Mouse (Mus musculus) heart, adult 8-10 months (tissue): ENCODE results near the gene Psen1. TPM values are rescaled to one million over a fixed set of nuclear protein-coding genes. Genes with fewer than 3 reads are reported as not detected.

Experiments
- DNase-seq: peaks from one replicate; pipeline ENCODE4 v3.0.0; 2022; ENCODE audit warnings: low spot score
- total RNA-seq, 4 experiments: library from RNA; stranded (reverse); gene quantifications; 2 replicates each; pipeline ENCODE4 v1.2.4; 2022

Psen1 gene
- total RNA-seq, 4 experiments from 2014 or later: 30.1 to 40.0 (median 34.9) TPM

- DNase-seq: no peak
Observed at GRCm38 (mm10) chr12:83775621-83776020, 87.7 kb downstream of the Psen1 start.

DNA sequence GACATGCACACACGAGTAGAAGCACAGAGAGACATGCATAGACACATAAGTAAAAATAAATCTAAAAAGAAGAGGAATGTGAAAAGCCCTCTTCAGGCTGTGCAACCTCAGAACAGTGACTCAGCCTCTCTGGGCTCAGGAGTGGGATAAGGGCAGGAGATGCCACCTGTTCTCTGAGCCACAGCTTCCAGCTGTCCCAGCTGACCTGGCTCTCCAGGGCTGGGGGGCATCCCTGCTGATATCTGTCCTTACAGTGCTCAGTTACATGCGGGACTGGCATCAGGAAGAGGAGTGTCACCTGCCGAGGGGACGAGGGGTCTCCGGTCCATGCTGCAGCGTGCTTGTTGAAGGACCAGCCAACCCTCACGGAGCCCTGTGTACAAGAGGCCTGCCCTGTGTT lies 88.8 kb downstream of the Psen1 start:
- DNase-seq: no peak

DNA sequence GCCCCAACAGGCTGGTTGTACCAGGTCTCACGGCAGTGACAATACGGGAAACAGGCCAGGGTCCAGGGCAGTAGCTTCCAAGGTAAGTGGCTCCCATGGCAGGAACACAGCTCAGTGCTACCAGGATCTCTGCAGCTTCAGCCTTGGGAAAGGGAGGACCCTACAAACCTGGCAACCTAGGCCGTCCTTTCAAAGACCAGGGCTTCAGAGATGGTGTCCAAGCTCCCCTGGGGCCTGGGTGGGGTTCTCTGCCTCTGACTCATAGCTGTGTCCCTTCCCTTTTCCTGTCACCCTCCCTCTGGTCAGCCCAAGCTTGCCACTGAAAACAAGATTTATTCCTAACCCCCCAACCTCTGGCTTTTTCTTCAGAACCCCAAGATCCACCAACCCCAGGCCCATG lies 92.2 kb downstream of the Psen1 start:
- peak; percentile 16 for DNase-seq

GRCm38 (mm10) chr12:83781204-83781603 lies 93.3 kb downstream of the Psen1 start:
- no peak for DNase-seq

DNA sequence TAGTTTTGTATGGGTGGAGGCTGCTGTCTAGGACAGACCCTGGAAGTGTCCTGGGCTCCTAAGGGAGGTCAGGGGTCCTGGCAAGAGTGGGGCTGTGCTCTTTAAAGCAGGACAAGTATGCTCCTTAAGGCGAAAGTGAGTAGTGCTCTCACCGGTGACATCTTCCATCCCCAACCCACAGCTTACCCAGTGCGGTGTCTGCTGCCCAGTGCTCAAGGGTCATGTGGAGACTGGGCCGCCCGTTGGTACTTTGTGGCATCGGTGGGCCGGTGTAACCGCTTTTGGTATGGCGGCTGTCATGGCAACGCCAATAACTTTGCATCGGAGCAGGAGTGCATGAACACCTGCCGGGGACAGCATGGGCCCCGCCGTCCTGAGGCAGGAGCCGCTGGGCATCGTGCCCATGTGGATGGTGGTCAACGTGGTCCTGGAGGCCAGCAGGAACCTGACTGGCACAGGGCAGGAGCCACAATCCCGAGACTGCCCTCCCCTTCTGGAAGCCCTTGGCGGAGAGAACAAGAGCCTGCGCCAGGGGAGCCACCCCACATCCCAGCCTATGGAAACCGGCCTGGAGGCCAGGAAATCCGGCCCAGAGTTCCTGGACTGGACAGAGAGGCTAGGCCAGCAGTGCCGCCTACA lies 93.8 kb downstream of the Psen1 start:
- no peak for DNase-seq

DNA sequence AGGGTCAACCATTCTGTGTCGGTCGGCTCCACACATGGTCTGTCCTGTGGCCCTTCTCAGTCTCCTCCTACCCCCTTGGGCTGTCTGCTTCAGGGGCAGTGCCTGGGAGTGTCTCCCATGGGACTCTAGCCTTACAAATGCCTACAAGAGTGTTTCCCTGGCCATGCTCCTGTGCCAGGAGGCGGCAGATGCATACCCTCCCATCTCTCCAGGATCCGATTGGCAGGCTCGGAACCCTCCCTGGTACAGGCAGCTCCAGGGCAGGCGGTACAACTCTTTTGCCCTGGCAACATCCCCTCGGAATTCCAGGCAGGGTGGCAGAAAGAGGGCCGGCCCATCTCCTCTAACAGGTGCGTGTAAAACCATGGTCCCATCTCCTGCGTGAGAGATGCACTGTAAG lies 94.7 kb downstream of the Psen1 start:
- DNase-seq: no peak

Other genes with a start within 250 kb of the Psen1 start
- 10 to 100 TPM; 16.7 to 21.1 (median 18.0) TPM for gene Dpf3, start 200.4 kb upstream of the Psen1 start, total RNA-seq
- gene Dcaf4, start 167.7 kb upstream of the Psen1 start, total RNA-seq: 10 to 100 TPM; 12.8 to 16.3 (median 14.9) TPM
- 10 to 100 TPM; 12.4 to 16.9 (median 14.4) TPM for gene Zfyve1, start 90.9 kb upstream of the Psen1 start, total RNA-seq
- gene Rbm25, start 56.9 kb upstream of the Psen1 start, total RNA-seq: 10 to 100 TPM; 38.8 to 51.6 (median 44.8) TPM
- 1 to 10 TPM; 3.6 to 7.5 (median 6.5) TPM for gene Papln, start 75.5 kb downstream of the Psen1 start, total RNA-seq
- gene Numb, start 233.8 kb downstream of the Psen1 start, total RNA-seq: 10 to 100 TPM; 27.6 to 36.5 (median 29.3) TPM